Mouse (Mus musculus) heart, postnatal 14 days (tissue): ENCODE data around the gene Oas1d. TPM values are rescaled to one million over a fixed set of nuclear protein-coding genes. Genes with fewer than 3 reads are reported as not detected.

Experiments used
- DNase-seq, 2 experiments: peaks; one replicate each; pipeline ENCODE4 v3.0.0; 2021 to 2022
- intact Hi-C: fragments of 180-260 bp; cut with DNase I; formaldehyde crosslinking; loops from one replicate; pipeline ENCODE4 v1.15.1; 2025
- total RNA-seq, 2 experiments: library from RNA; stranded (reverse); gene quantifications; 2 replicates each; pipeline ENCODE4 v1.2.3; 2021

Gene Oas1d
- total RNA-seq, 2 experiments from 2014 or later: not detected

DNA sequence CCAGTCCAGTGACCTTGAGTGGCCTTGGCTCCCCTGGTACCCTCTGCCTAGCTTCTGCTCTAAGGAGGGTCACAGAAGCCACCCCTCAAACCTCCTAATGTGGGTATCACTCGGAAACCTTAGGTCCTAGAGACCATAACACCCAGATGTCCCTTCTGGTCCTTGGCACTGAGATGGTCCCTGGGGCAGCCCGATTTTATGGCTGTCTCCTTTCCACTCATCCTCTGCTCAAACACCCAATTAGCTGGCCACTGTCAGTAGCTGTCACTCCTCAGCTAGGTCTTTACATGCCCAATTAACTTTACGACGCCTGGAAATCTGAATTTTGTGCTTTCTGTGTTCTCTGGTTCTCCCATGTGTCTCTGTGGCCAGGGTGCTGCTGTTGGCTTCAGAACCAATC lies 51.8 kb downstream of the Oas1d start:
- no peak for DNase-seq
- intact Hi-C loops: no loop called here

DNA sequence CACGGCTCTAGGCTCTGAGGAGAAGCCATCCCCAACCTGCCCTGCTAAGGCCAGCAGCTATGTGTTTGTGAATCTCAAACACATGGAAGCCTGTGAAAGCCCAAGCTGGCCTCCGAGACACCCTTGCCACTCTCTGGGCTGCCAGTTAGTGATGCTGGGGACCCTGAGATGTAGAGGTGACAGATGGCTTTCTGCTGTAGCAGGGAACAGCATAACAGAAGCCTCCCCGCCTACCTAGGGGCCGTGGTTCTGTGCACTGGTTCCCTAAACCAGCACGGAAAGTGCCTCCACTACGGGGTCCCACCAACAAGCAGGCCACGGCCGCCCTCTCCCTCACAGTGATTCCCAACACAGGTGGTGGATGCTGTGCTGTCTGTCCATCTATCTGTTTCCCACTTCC lies 52.6 kb downstream of the Oas1d start:
- no peak for DNase-seq
- intact Hi-C loops: no loop called here

DNA sequence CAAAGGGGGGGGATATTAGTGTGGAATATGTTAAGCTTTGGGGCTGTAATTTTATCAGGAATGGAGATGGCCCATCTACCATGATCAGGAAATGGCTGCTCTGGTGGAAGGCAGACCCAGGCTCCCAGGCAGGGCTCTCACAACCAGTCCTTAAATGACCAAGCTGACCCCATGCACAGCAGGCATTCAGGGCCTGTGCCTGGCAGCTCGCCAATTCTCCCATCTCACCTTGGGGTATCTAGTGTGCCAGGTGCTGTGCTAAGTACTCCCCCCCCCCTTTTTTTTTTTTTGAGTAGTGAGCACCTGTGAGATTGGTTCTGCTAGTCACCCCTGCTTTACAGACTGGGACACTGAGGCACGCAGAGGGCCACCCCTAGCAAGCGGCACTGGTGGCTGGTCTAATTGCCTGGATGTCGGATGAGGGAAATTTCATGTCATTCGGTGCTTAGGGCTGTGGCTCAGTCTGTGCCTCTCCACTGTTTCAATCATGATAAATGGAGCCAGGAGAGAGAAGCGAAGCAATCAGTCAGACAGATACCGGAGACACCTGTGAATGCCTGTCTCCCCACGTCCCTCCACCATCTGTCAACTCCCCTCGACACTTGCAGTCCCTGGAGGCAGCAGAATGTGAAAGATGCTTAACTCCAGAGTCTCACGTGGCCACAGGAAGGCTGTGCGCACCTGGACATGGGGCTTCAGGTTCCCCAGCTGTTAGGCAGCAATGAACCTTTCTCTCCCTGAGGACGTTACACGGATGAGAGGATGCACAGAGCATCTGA lies 53.2 kb downstream of the Oas1d start:
- no peak for DNase-seq
- intact Hi-C loops: no loop called here

DNA sequence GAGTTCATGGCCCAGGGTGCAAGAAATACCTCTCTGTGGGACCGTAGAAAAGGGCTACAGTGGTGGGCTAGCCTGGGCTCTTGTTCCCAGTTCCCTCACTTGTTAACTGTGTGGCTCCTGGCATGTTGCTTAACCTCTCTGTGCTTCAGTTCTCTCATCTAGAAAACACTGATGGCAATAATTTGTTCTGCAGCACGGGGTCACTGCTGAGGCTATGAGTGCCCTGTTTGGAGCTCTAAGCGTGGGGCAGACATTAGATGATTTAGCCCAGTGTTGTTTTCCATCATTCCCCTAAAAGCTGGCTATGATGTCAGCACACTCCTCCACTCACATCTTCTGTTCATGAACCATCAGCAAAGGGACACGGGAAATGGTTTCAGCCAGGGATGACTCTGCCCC lies 53.8 kb downstream of the Oas1d start:
- intact Hi-C loops: no loop called here

DNA sequence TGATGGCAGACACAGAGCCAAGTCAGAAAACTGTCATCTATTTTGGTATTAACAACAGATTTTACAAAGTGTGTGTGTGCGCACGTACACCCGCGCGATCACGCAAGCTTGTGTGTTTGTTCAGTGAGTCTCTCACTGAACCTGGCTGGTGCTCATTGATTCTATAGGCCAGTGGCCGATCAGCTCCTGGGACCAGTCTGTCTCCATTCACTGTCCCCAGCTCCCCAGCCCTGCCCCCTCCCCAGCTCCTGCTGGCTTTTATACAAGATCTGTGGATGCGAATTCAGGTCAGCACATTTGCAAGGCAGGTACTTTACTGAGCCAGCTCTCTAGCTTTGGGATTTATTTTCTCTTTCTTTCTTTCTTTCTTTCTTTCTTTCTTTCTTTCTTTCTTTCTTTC lies 54.5 kb downstream of the Oas1d start:
- no peak for DNase-seq
- intact Hi-C loops: no loop called here

More for the DNA sequence above, 53.8 kb downstream of the Oas1d start:
- no peak for DNase-seq

DNA sequence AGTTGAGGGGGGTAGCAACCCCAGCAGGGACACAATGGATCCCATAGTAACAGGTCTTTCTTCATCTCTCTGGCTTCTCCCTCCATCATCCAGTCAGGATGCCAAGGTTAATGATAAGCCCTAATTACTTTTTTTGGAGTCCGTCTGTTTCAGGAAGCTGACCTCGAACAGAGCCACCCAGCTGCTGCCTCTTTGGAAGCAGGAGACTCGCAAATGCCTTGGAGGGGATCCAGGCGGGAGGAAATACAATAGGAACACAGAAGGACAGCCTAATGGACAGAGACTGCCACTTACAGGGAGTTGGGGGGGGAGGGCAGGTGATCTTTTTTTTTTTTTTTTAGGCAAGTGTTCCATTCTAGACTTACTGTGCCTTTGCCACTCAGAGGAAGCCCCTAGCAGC lies 55.4 kb downstream of the Oas1d start:
- DNase-seq: peak; percentile 30 to 42

More for the DNA sequence above, 55.4 kb downstream of the Oas1d start:
- intact Hi-C loops: no loop called here

Other genes with a start within 250 kb of the Oas1d start
- gene Dtx1, start 202.6 kb upstream of the Oas1d start, total RNA-seq: 1 to 10 TPM; 1.3 to 3.1 TPM
- under 1 TPM; 0.26 to 0.37 TPM for gene Oas2, start 164.7 kb upstream of the Oas1d start, total RNA-seq
- under 1 TPM in 1 of 2 experiments, not detected in 1; 0.20 TPM for gene Oas3, start 136.9 kb upstream of the Oas1d start, total RNA-seq
- not detected for gene Oas1e, start 119.0 kb upstream of the Oas1d start, total RNA-seq
- gene Oas1c, start 102.0 kb upstream of the Oas1d start, total RNA-seq: under 1 TPM; 0.31 to 0.34 TPM
- gene Oas1f, start 67.2 kb upstream of the Oas1d start, total RNA-seq: not detected
- gene Oas1h, start 53.1 kb upstream of the Oas1d start, total RNA-seq: not detected
- gene Oas1g, start 26.9 kb upstream of the Oas1d start, total RNA-seq: not detected
- under 1 TPM; 0.19 to 0.34 TPM for gene Oas1a, start 7.0 kb upstream of the Oas1d start, total RNA-seq
- not detected for gene Rph3a, start 95.6 kb downstream of the Oas1d start, total RNA-seq